Mouse (Mus musculus) heart, adult 2 months (tissue): ENCODE data around the gene Fli1.

Experiments used
- EP300 ChIP-seq: fragments of 200-500 bp; IDR thresholded peaks from 2 replicates; pipeline ENCODE4 v1.6.1; 2011; ENCODE audit warnings: low read depth, low read length, control low read depth; ENCODE audit not compliant: insufficient read depth
- POLR2A ChIP-seq: fragments of 200-500 bp; IDR thresholded peaks from 2 replicates; pipeline ENCODE4 v1.6.1; 2011; ENCODE audit warnings: mild to moderate bottlenecking, low read depth, low read length, control low read depth; ENCODE audit not compliant: insufficient read depth

- TF ChIP-seq POLR2A (no peak), EP300 (no peak)
These were observed 47.9 kb upstream of the Fli1 start for GRCm38 (mm10) chr9:32590571-32590970.
